Mouse (Mus musculus) CD8-positive naive resting alpha-beta T cell, adult 2 months (primary cell): Measurements from ENCODE around the gene Fto.
A peak's percentile ranks its signal among the peaks of the same experiment; 100 is the strongest.

Experiments used
- DNase-seq, 2 experiments: peaks; one replicate each; pipeline ENCODE4 v3.0.0; 2022; ENCODE audit warnings: low read depth in 2 of 2, low spot score in 2 of 2

Fto gene

GRCm38 (mm10) chr8:91312835-91313832, at the start of gene Fto, which contains the start of gene Rpgrip1l:
Gene Fto (plus strand): TSS chr8:91313525.
Gene Rpgrip1l (minus strand): TSS chr8:91313262.
- DNase-seq = peak; percentile 95 to 96

DNA sequence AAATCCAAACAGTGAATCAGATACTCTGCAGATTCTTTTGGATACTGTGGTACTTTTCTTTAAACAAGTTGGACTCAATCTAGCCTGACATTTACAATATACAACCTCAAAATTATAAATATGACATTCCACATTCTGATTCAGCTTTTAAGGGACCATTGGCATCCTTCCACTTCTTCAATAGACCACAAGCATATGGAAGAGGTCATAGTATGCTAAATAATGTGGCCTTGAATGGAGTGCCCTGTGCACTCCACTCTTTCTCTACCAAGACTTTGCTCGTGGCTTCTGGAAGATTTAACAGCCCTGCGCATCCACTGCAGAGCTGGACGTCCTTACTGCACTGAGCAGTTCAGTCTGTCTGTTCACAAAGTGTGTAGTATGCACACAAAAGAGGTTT, 49.4 kb upstream of the Fto start:
- DNase-seq = no peak

- DNase-seq = no peak
Observed at GRCm38 (mm10) chr8:91264564-91264963, 48.8 kb upstream of the Fto start.

DNA sequence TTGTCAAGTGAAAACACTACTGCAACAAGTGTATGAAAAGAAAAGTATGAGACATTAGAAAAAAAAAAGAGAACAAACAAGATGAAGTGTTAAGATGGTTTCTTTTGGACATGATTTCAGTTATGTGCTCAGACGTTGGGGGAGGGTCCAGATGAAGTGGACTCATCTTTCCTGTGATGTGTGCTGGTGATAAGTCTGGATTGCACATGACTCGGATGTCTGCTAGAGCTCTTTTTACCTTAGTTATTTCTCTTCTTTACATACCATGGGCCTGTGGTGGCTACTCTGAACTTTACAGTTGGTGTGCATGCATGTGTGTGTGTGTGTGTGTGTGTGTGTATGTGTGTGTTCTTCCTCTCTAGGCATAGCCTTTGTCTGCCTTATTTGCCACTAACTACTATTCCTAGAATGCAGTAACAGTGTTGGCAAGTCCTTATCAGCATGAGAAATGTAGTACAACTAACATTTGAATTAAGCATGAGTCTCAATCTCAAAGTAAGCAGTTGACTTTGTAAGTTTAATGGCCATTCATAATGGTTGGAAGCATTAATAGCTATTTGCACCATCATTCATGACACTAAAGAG, 43.9 kb upstream of the Fto start:
- no peak for DNase-seq

DNA sequence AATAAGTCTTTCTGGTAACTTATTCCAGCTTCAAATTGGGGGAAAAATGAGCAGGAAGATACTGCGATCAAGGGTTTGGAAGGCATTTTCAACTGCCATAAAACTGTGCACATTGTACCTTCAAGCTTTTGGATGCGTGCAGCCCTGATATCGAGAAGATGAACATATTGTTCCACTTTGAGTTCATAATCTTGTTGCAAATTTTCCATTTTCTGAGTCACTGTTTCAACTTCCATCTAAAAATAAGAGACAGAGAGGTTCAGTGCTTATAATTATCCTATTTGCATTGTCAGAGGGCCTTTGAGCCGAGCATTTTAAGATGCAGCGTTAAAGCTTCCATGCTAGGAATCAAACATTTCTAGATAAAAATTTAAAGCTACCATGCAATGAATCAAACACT, 39.8 kb upstream of the Fto start:
- DNase-seq = no peak

GRCm38 (mm10) chr8:91276337-91276736, 37.0 kb upstream of the Fto start:
- peak; percentile 3 to 16 for DNase-seq

- no peak for DNase-seq
Observed at GRCm38 (mm10) chr8:91278060-91278459, 35.3 kb upstream of the Fto start.

GRCm38 (mm10) chr8:91280467-91281212, 32.7 kb upstream of the Fto start:
- DNase-seq = no peak

DNA sequence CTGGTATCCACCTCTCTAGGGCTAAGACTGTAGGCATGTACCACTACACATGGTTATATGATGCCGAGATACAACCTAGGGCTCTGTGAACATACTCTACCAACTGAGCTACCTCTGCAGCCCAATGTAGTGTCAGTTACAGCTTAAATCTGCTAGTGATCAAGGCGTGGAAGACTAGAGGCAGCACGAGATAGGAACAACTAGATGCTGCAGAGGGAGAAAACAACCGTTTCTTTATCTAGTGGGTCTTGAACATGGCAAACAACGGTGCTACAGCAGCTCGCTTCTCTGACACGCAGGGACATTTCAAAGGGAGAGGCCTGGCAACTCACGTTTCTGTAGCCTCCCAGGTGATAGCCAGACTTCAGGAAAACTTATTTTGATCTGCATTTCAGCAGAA, 31.8 kb upstream of the Fto start:
- DNase-seq = no peak

GRCm38 (mm10) chr8:91282655-91283054, 30.7 kb upstream of the Fto start:
- no peak for DNase-seq

DNA sequence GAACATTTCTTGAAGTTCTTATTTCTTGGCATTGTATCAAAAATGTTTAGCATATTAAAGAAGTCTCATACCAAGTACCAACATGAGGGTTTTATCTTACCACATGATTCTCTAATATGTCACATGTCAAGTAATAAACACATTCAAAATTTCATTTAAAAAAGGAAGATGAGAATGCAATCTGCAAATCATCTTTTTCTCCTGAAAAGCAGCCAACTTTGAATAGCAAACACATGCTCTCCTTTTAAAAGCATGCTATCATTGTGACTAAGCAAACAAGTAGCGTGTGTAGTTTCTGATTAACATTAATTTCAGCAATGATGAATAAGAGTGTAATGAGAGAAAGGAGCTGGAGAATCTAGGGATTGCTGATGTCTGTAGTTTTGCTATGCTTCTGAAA, 29.5 kb upstream of the Fto start:
- no peak for DNase-seq

DNA sequence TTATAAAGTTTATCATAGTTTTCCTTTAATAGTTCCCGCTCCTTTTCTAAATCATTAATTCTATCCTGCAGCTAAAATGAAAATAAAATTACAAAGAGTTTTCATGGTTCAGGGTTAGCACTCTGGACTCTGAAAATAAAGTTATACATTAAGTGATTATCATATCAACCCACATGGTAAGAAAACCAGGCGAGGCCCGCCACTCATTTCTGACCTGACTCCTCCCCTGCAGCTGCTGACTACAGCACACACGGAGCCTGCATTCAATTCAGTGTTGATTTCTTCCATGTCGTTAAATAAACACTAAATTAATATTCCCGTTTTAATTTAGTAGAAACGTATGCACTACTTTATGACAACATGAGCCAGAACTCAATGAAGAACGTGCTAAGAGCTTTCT, 27.1 kb upstream of the Fto start:
- no peak for DNase-seq

DNA sequence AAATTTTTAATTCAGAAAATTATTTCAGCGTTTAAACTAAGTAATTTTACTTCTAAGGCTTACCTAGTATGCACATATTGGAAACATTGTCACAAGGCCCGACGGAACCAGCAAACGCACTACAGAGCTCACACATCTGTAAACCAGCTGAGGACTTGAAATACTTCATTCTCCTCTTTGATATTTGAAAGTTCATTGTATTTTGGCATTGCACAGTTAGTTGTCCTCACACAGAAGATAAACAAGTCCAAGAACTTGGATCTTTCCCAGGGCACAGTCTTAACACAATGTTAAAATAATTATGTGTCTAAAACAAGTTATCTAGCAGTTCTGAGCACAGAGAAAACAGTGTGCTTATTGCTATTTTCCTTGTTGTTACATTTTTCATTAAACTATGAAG, 22.7 kb upstream of the Fto start:
- DNase-seq = no peak

- DNase-seq = no peak
Observed at GRCm38 (mm10) chr8:91295786-91296185, 17.5 kb upstream of the Fto start.

- DNase-seq = no peak
Observed at GRCm38 (mm10) chr8:91298672-91299071, 14.7 kb upstream of the Fto start.

DNA sequence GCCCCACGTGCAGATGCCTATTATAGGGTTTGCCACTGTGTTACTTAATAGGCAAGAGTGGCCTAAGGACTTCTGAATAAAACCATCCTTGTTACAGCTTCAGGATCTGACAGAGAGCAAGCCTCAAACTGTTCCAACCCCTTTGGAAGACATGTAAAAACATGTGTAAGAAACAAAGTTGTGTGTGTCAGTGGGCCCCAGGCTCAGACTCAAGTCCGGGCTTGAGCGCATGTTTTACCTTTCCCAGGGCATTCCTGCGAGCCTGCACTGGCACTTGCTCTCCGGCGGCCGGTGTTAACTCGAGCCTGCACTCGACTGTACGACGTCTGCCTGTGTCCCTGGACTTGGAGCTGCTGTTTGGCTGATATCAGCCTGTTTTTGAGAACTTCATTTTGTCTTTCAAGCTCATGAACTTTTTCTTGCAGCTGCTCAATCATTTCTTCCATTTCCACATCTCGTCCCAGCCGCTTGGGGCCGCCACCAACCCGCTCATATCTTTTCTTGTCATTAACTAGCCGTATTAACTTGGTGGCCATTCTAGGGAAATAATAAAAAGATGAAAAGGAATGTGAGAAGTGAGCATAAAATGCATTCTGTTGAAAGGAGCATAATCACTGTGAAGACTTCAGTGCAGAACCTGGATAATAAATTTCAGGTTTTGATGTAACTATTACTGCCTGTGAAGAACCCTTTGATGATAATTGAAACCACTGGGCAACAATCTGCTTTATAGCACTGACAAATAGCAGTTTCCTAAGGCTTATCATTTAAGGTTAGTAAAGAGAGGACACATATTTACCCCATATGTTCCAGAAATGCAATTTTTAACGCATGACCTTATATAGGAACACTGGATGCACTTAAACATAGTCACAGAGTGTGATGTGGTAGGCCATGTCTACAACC, 8.6 kb upstream of the Fto start:
- DNase-seq = no peak

DNA sequence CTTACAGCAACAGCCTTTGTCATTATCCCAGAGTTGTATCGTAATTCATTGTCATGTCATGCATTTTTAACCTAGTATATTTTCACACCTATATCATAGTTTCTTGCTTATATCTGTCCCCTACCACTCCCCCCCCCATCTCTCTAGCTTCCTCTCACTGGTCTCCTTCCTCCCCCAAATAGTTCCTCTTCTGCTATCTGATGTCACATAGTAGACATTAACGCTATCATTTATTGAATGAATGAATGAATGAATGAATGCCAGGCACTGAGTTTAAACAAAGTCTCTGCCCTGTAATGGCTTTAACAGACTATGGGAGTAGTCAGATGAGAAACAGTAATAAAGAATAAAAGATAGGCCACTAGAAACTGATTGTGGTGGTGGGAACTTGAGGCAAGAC, 983 bp upstream of the Fto start:
- no peak for DNase-seq

- no peak for DNase-seq
Observed at GRCm38 (mm10) chr8:91317567-91318227, 4.4 kb downstream of the Fto start.

DNA sequence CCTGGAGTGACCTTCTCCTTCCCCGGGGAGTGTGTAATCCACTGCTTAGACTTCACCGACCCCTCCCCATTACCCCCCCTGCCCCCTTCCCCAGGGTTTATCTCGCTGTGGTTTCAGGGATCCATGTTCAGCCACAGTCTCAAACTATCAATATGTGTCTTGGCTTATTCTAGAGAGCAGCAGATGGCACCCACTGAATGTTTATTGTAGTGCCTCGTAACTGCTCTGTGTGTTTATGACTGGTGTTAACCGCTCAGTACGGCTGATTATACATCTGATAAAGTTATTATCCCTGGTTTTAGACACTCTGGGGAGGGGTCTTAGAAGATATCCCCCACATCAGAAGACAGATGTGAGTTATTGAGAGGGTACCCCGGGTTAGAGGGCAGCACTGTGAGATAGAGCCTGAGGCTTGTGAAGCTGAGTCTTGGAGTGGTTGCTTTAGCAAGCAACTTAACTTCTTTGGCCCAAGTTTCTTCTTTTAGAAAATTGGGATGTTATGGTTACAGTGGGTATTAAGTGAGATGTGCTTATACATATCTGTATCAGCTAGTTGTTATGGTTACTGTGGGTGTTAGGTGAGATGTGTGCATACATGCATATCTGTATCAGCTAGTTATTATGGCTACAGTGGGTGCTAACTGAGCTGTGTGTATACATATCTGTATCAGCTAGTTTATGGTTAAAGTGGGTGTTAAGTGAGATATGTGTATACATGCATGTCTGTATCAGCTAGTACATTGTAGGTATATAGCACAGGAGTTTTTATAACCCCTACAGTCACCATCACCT, 5.8 kb downstream of the Fto start:
- no peak for DNase-seq
